In the genomic region with DNA sequence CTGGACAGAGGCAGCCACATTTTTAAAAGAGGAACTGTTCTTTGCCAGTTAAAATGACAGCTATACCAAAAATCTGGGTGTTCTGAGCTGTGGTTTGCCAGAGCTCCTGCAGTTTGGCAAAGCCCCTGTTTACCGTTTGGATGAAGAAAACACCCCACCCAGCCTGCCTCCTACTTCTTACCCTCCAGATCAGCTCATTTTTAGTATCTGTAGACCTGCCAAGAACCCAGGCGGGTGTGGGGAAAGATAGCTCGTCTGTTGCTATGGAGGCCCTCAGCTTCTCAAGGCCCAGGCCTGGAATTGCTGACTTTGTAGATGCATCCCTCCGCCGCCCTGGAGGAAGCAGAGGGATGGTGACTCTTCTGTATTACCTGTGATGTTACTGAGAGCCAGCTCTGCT, we compare ENCODE assay signal across 14 mouse cellular contexts.
DNase-seq lines count a peak whose midpoint lies in the region; ATAC-seq lines count a peak whose summit lies in the region.
"Had no signal": no experiment of that assay in that cellular context is flagged by ENCODE, and none has a peak within 500 bp of the region (broad histone marks: within the 10 kb centered on the region; RNA-seq: fewer than 3 reads in every experiment).

No protein-coding gene starts in this region.

- ATAC-seq in cerebellum, adult (ENCODE audit: insufficient number of reproducible peaks, low FRiP score, low TSS enrichment), result no peak
- ATAC-seq: inflammation-experienced regulatory T-cells, adult 6 months had no signal

- intact Hi-C loops in left cerebral cortex, postnatal 4 days (cut with DNase I), result no loop called here
- intact Hi-C loops in left cerebral cortex, postnatal 10 days (cut with DNase I), result no loop called here

- DNase-seq in left cerebral cortex, adult 11 months (ENCODE audit: low spot score), result peak; percentile 58
- no peak for DNase-seq in left cerebral cortex, postnatal 4 days
- peak; percentile 79 to 87 for DNase-seq in frontal cortex, postnatal 36 days (ENCODE audit: low spot score in 2 of 2)
- DNase-seq in left cerebral cortex, postnatal 10 days (ENCODE audit: extremely low spot score in 1 of 2, low spot score in 2 of 2), result peak; percentile 45 to 73
- DNase-seq in right cerebral cortex, postnatal 4 days, result peak; percentile 27
- no peak for DNase-seq in cerebellum, adult 18-20 months
- DNase-seq in kidney, postnatal 4 days, result no peak
- DNase-seq: cerebellum, adult 9-10 months; gastrocnemius, postnatal 10 days; liver; retina, postnatal 1 day; thymus, postnatal 36 days had no signal

Comparison
In these comparisons a context has a peak if more than half of its experiments do, and no peak if none do; other contexts are left out.
1. DNase-seq: peak in left cerebral cortex, adult 11 months (single experiment), frontal cortex, postnatal 36 days (2 of 2), left cerebral cortex, postnatal 10 days (2 of 2) and right cerebral cortex, postnatal 4 days (single experiment); none in left cerebral cortex, postnatal 4 days (single experiment), cerebellum, adult 18-20 months (0 of 2) and kidney, postnatal 4 days (0 of 2).